Mouse (Mus musculus): ENCODE measurements around the gene Gpc3.

GRCm38 (mm10) chrX:52611541-52611940 lies 2.2 kb downstream of the Gpc3 start:
- TF ChIP-seq HCFC1 (IDR thresholded peaks at IDR 0.05; ENCODE audit: borderline replicate concordance, insufficient read depth, low read length): no peak
- TF ChIP-seq CHD2 (IDR thresholded peaks at IDR 0.05; ENCODE audit: low read depth, low read length): no peak
- no peak for TF ChIP-seq ZC3H11A (IDR thresholded peaks at IDR 0.05; ENCODE audit: borderline replicate concordance, low read depth, low read length)
- TF ChIP-seq MAFK (IDR thresholded peaks at IDR 0.05; ENCODE audit: insufficient read depth, low read depth, low read length): no peak
- TF ChIP-seq ZNF384 (IDR thresholded peaks at IDR 0.05; ENCODE audit: low read depth, low read length): no peak
